Mouse (Mus musculus): ENCODE measurements around the gene Acp7.

- no peak for TF ChIP-seq CTCF (conservative IDR thresholded peaks at IDR 0.05; ENCODE audit: low read length)
- no peak for TF ChIP-seq NANOG (IDR thresholded peaks at IDR 0.05; ENCODE audit: borderline replicate concordance, low read length)
Measured at GRCm38 (mm10) chr7:28641546-28641945, 10.4 kb upstream of the Acp7 start.

Measured in E14TG2a.4 (cell line).